Mouse (Mus musculus): ENCODE results near the gene Dync1i2. TPM values are rescaled to one million over a fixed set of nuclear protein-coding genes. Genes with fewer than 3 reads are reported as not detected.

Gene Dync1i2
- total RNA-seq (2021), result 10 to 100 TPM; 61.6 to 62.5 TPM

- DNase-seq, result peak; percentile 85 to 93
- intact Hi-C loops (cut with DNase I), result loop anchor here (10.0 kb wide), 1 partner anchor 157 kb away; the partner anchor contains the start of genes Dcaf17 and Mettl8
Measured at GRCm38 (mm10) chr2:71211591-71212359, at the start of gene Dync1i2. TSS of gene Dync1i2 (plus strand) at chr2:71211706.

GRCm38 (mm10) chr2:71162831-71163621 lies 48.5 kb upstream of the Dync1i2 start:
- intact Hi-C loops (cut with DNase I), result no loop called here
- no peak for DNase-seq

GRCm38 (mm10) chr2:71167211-71167610 lies 44.3 kb upstream of the Dync1i2 start:
- intact Hi-C loops (cut with DNase I), result no loop called here
- DNase-seq, result no peak

GRCm38 (mm10) chr2:71168461-71169021 lies 43.0 kb upstream of the Dync1i2 start:
- intact Hi-C loops (cut with DNase I), result no loop called here
- no peak for DNase-seq

DNA sequence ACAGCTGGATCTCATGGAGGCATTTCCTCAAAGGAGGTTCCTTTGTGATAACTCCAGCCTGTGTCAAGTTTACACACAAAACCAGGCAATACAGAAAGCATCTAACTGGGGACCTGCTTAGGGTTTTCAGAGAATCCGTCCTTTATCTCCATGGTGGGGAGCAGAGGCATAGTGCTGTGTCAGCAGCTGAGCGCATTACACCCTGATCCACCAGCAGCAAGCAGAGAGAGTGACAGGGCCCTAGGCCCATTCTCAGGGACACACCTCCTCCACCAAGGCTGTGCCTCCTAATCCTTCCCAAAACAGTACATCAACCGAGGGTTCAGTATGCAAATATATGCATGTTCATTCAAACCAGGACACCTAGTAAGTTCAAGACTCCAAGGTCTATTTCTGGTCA lies 38.5 kb upstream of the Dync1i2 start:
- DNase-seq, result no peak
- intact Hi-C loops (cut with DNase I), result no loop called here

DNA sequence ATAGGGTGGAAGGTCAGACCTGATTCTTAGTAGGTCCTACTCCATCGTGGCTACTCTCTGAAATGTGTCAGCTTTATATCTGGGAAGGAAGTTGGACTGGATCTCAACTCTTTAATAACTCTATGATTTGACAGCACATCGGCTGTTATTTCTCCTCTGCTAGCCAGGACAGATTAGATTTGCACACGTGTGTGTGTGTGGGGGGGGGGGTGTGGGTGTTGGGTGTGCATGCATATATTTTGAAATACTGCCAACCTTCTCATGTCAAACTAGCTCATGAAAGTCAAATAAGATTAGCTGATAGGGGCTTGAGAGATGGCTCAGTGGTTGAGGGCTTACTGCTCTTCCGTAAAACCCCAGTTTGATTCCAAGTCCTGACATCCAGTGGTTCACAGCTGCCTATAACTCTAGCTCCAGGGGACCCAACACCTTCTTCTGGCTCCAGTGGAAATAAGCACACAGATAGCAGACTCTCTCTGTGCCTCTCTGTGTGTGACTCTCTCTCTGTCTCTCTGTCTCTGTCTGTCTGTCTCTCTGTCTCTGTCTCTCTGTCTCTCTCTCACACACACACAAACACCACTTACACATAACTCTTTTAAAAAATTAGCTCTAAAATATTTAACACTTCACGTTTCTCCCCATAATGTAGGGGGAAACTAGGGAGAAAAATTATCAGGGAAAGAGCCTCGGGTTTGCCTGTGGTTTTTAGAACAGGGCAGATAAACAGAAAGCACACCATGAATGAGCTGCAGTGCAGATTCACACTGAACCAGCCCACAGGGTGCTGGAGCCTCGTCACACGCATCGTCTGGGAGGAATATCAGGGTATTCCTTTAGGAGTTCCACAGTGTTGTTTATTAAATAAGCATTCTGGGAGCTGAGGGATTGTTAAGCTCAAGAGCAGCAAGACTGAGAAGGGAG lies 34.9 kb upstream of the Dync1i2 start:
- intact Hi-C loops (cut with DNase I), result no loop called here
- DNase-seq, result no peak

DNA sequence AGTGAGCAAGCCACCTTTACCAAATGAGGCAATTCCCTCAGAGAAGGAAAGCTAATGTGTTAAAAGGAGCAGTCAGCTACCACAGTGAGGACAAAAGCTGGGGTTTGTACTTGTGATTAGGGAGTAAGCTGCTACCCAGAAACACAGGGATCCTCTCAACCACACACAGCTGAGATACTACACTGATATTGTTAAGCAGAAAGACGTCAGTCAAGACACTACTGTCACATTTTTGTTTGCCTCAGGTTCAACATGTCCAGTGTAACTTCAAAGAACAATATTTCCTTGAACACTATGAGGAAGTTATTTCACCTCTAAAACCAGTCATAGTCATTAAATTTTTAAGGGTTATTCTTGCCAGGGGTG lies 34.3 kb upstream of the Dync1i2 start:
- no peak for DNase-seq
- intact Hi-C loops (cut with DNase I), result no loop called here

GRCm38 (mm10) chr2:71177760-71178159 lies 33.7 kb upstream of the Dync1i2 start:
- intact Hi-C loops (cut with DNase I), result no loop called here
- DNase-seq, result no peak

DNA sequence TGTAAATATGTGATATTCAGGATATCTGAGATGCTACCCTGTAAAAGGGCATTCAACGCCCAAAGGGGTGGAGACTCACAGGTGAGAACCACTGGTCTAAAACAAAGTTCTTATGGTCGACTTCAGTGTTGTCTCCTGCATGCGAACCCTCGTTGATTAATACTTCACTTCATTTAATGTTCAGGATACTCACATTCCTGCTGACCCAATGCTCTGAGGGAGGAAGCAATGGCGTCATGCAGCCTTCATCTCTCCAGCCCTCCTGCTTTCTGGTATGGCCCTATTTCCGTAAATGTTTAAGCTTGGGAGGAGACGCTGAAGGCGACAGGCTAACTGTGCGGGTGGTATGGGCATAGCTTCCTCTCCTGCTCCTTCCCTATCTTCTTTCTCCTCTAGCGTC lies 31.8 kb upstream of the Dync1i2 start:
- intact Hi-C loops (cut with DNase I), result no loop called here
- no peak for DNase-seq

DNA sequence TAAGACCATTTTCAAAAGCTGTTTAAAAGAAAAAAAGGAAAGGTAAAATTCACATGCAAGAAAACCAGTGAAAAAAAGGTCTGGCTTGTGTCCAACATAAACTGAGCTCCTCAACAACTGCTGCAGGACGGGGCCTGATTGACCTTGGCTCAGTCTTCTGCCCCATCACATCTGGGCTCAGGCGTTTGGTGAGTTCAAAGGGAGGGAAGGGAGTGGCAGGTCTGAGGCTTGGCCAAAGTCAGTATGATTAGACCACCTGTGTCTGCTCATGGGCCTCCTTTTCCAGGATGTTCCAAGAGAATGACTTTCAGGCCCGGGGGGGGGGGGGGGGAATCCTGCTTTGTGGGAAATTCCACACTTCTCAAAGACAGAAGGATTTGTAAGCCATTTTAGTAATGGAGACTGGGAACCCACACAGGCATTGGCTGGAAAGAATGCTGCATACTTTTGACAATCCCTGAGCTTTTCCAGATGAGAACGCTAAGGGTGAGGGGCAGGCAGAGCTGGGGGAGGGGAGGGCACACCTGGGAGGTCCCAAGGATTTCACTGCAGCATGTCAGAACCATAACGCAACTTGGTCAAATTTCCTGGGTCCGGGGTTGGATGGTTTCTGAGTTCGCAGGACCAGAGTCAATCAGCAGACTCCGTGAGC lies 30.8 kb upstream of the Dync1i2 start:
- no peak for DNase-seq
- intact Hi-C loops (cut with DNase I), result no loop called here

DNA sequence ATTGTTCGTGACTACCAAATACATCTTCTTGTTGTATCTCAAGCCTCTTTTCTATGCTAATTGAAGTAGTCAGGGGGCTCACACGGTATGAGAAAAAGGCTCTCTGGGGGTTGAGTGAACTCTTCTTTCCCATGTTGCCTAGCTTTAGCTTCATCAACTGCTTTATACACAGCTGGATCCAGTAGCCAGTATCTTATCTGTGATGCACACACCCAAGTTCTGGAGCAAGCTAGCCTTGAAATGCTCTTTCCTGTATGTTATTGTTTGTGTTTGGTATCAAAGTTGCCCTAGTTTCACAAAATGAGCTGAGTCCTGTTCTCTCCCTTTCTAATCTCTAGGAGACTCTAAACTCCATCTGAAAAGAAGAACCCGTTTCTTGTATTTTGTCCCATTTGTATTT lies 23.6 kb upstream of the Dync1i2 start:
- no peak for DNase-seq
- intact Hi-C loops (cut with DNase I), result no loop called here

DNA sequence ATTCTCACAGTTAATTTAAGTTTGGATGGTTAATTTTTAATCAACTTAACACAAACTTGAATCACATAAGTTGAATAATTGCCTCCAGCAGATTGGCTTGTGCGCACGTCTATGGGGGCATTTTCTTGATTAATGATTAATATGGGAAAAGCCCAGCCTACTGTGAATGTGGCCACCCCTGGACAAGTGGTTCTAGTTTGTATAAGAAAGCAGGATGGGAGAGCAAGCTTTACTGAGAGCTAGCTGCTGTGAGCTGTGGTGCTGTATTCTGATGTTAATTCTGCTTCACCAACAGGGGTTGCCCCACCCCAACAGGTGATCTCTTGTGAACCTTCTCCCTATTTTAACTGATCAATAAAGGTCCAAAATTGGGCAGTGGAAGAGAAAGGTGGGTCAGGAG lies 22.6 kb upstream of the Dync1i2 start:
- intact Hi-C loops (cut with DNase I), result no loop called here

GRCm38 (mm10) chr2:71191391-71192194 lies 19.9 kb upstream of the Dync1i2 start:
- no peak for DNase-seq
- intact Hi-C loops (cut with DNase I), result no loop called here

More for the DNA sequence above, 22.6 kb upstream of the Dync1i2 start:
- no peak for DNase-seq

DNA sequence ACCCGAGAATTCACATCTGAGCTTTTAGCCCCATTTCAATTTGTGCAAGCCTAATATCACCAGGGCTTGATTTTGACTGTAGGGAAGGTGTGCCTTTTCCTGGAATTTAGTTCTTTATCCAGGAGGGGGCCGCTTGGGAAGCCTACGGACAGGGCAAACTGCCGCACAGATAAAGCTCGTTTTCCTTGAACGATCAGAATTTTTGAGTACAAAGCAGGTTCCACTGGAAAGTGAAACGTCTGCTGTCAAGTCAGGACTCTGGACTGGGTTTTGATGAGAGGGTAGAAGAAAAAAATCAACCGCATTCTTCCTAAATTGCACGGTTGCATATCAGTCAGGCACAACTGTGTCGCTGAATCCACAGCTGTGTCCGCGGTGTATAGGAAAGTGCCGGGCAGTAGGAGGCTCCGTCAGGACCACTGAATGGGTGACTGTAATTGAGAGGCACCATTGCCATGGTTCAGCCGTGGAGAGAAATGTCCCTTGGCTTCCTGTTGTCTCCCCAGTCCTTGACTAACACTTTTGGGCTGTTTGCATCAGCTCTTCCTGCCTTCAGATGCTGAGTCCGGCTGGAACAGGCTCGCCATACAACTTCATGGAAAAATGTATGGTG lies 19.2 kb upstream of the Dync1i2 start:
- intact Hi-C loops (cut with DNase I), result no loop called here
- DNase-seq, result no peak

DNA sequence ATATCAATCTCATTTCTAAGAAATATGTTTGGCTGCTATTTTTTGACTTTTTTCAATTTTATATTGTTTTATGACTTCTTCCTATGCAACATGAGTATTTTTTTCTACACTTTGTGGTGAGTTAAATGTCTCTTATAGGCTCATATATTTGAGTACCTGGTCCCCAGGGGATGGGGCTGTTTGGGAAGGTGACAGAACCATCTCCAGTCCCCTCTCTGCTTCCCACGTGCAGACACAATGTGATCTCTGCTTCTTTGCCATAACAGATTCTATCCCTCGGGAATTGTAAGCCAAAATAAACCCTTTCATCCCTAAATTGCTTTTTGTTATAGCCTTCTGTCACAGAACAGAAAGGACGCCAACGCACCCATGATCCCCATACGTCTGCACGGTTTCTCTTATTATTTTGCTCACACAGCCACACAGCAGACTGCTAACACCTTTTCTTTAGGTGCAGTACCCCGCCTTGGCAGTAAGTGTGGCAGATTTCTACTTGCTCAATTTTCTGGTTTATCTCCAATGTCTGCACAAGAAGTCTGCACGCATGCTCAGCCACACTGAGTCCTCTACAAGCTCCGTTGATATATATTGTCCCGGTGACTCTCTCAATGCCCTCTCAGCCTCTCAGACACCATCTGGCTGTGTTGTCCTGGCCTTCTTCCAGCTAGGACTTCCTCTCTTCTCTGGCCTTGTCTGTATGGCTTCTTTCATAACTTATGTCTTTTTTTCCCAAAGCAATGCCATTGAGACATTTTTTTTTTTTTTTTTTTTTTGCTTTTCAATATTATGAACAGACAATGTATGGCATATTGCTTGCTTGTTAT lies 17.2 kb upstream of the Dync1i2 start:
- intact Hi-C loops (cut with DNase I), result no loop called here
- no peak for DNase-seq

DNA sequence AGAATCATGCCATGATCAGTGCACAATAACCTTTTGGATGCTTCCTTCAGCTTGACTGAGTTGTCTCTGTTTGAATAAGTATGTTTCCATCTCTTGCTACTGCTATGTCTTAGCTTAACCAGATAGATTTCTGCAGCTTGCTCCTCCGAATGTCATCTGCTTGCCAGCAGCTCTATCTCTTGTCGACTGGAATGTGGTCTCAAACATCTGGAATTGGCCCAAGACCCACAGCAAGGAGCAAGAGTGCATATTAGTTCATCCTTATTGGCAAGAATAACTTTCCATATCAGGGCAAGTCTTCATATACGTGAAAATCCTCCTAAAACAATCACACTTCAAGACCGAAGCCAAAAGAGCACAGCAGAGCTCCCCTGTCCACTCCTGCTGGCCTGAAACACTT lies 14.6 kb upstream of the Dync1i2 start:
- intact Hi-C loops (cut with DNase I), result no loop called here
- DNase-seq, result no peak

DNA sequence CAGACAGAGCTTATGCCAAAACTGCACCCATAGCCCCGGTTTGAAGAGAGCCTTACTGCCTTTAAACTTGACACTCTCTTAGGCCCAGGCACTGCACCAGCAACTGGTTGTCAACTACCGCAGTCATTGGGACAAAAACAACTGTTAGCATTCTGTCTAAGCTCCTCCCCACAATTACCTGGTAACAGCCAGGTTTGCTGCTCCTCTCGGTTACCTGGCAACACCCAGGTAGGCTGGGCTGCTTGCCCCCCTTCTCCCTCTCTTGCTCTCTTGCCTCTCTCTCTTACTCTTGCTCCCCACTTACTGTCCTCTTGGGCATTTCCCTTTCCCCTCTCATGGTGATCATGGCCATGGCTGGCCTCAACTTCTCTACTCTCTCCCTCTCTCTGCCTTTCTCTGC lies 12.6 kb upstream of the Dync1i2 start:
- intact Hi-C loops (cut with DNase I), result no loop called here
- no peak for DNase-seq

DNA sequence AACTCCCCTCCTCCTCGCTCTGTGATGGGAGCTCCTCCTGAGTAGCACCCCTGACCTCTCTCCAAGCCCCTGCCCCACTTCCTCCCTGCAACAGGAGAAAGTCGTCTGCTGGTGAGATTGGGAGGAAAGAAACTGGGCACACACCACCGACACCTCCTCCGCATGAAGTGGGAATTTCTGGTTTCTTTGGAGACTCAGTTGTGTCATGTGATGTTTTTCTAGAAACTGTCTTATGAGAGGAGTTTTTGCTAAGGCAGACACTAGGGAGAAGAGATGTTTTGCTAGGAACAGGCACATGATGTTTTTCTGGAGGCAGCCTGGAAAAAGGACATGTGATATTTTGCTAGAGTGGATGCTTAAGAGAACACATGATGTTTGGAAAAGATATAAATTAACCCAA lies 11.0 kb upstream of the Dync1i2 start:
- intact Hi-C loops (cut with DNase I), result no loop called here

More for the DNA sequence above, 11.0 kb upstream of the Dync1i2 start:
- DNase-seq, result no peak
